Mouse (Mus musculus) limb, embryonic 15.5 days (tissue): ENCODE measurements around the gene Txndc16. TPM values are rescaled to one million over a fixed set of nuclear protein-coding genes. Genes with fewer than 3 reads are reported as not detected.

Experiments used
- ATAC-seq: fragments of 200-750 bp; cut with Nextera tagmentation; 2 replicates; pipeline ENCODE4 v1.8.0; 2017; ENCODE audit warnings: low read depth, moderate TSS enrichment; ENCODE audit not compliant: insufficient number of reproducible peaks, low FRiP score, low TSS enrichment
- H3K27ac ChIP-seq: fragments of 300-500 bp; sonication (generic); 2 replicates; pipeline ENCODE4 v1.5.1; 2015; ENCODE audit warnings: moderate library complexity, mild to moderate bottlenecking, inconsistent platforms
- H3K27me3 ChIP-seq: fragments of 300-500 bp; sonication (generic); 2 replicates; pipeline ENCODE4 v1.6.1; 2015; ENCODE audit warnings: inconsistent platforms
- H3K36me3 ChIP-seq: fragments of 300-500 bp; sonication (generic); 2 replicates; pipeline ENCODE4 v1.6.1; 2015; ENCODE audit warnings: inconsistent platforms
- H3K4me1 ChIP-seq: fragments of 300-500 bp; sonication (generic); 2 replicates; pipeline ENCODE4 v1.6.1; 2015; ENCODE audit warnings: inconsistent platforms
- H3K4me2 ChIP-seq: fragments of 300-500 bp; sonication (generic); 2 replicates; pipeline ENCODE4 v1.6.1; 2015; ENCODE audit warnings: mild to moderate bottlenecking, inconsistent platforms
- H3K4me3 ChIP-seq: fragments of 300-500 bp; sonication (generic); 2 replicates; pipeline ENCODE4 v1.5.1; 2015; ENCODE audit warnings: mild to moderate bottlenecking, inconsistent platforms
- H3K9ac ChIP-seq: fragments of 300-500 bp; sonication (generic); 2 replicates; pipeline ENCODE4 v1.6.1; 2015; ENCODE audit warnings: inconsistent platforms
- H3K9me3 ChIP-seq: fragments of 300-500 bp; sonication (generic); 2 replicates; pipeline ENCODE4 v1.6.1; 2016; ENCODE audit warnings: inconsistent platforms
- WGBS: fragments of 180-500 bp; shearing (Covaris S2); methylation state at CpG from one replicate; pipeline ENCODE4 v1.1.7; 2015; 5-methylcytosine and 5-hydroxymethylcytosine counted together
- polyA plus RNA-seq: library from polyadenylated mRNA; unstranded; fragments of >200 nt; fragmentation: Nextera tagmentation; extraction: Ambion mirVana; gene quantifications from 2 replicates; pipeline ENCODE4 v1.2.1, GENCODE M21; 2015

Gene Txndc16
- polyA plus RNA-seq: 15.1 and 16.1 TPM in 2 replicates

GRCm38 (mm10) chr14:45220090-45220956 is at the start of gene Txndc16:
Txndc16 (minus strand) TSS chr14:45220328.
- peak within 1 kb of the TSS; percentile 93 for H3K27ac ChIP-seq
- peak; percentile 5; the same call in 1 of the 2 replicates for ATAC-seq
- H3K4me2 ChIP-seq: peak within 1 kb of the TSS; percentile 97
- H3K9me3 ChIP-seq: no peaks in the 10 kb centered on the region
- H3K9ac ChIP-seq: peak within 1 kb of the TSS; percentile 77
- under 1% methylated on average over 59 of the region's 59 CpGs for WGBS
- H3K27me3 ChIP-seq: no peaks in the 10 kb centered on the region
- H3K4me3 ChIP-seq: peak within 1 kb of the TSS; percentile 85
- H3K36me3 ChIP-seq: no peaks in the 10 kb centered on the region
- peaks cover 10% of the 10 kb centered on the region; the same call in 1 of the 2 replicates for H3K4me1 ChIP-seq

GRCm38 (mm10) chr14:45263831-45264592 is 43.9 kb upstream of the Txndc16 start:
- no peaks in the 10 kb centered on the region for H3K4me1 ChIP-seq
- H3K36me3 ChIP-seq: no peaks in the 10 kb centered on the region
- H3K9ac ChIP-seq: no peak overlapping the region
- no peak overlapping the region for H3K4me3 ChIP-seq
- WGBS: 67% methylated on average over 3 of the region's 3 CpGs
- H3K27me3 ChIP-seq: no peaks in the 10 kb centered on the region
- no peak overlapping the region for H3K27ac ChIP-seq
- no peak overlapping the region for H3K4me2 ChIP-seq
- H3K9me3 ChIP-seq: no peaks in the 10 kb centered on the region
- ATAC-seq: no peak

GRCm38 (mm10) chr14:45251548-45252076 is 31.5 kb upstream of the Txndc16 start:
- no peak for ATAC-seq

GRCm38 (mm10) chr14:45241613-45242012 is 21.5 kb upstream of the Txndc16 start:
- 45% methylated on average over 1 of the region's 1 CpGs for WGBS
- H3K4me1 ChIP-seq: no peaks in the 10 kb centered on the region

More at GRCm38 (mm10) chr14:45251548-45252076, 31.5 kb upstream of the Txndc16 start:
- Histone ChIP-seq H3K9me3 (no peaks in the 10 kb centered on the region), H3K27me3 (no peaks in the 10 kb centered on the region), H3K4me2 (no peak overlapping the region), H3K36me3 (no peaks in the 10 kb centered on the region), H3K4me1 (no peaks in the 10 kb centered on the region), H3K4me3 (no peak overlapping the region), H3K27ac (no peak overlapping the region), H3K9ac (no peak overlapping the region)
- WGBS: 84% methylated on average over 4 of the region's 4 CpGs

GRCm38 (mm10) chr14:45239042-45239441 is 18.9 kb upstream of the Txndc16 start:
- H3K4me1 ChIP-seq: no peaks in the 10 kb centered on the region
- H3K36me3 ChIP-seq: no peaks in the 10 kb centered on the region
- no peak overlapping the region for H3K27ac ChIP-seq
- WGBS: 75% methylated on average over 2 of the region's 2 CpGs
- no peaks in the 10 kb centered on the region for H3K9me3 ChIP-seq
- H3K9ac ChIP-seq: no peak overlapping the region
- no peak overlapping the region for H3K4me2 ChIP-seq
- ATAC-seq: no peak
- no peaks in the 10 kb centered on the region for H3K27me3 ChIP-seq
- H3K4me3 ChIP-seq: no peak overlapping the region

More at GRCm38 (mm10) chr14:45241613-45242012, 21.5 kb upstream of the Txndc16 start:
- Histone ChIP-seq H3K9me3 (no peaks in the 10 kb centered on the region), H3K9ac (no peak overlapping the region), H3K4me3 (no peak overlapping the region), H3K4me2 (no peak overlapping the region), H3K27ac (no peak overlapping the region), H3K36me3 (no peaks in the 10 kb centered on the region), H3K27me3 (no peaks in the 10 kb centered on the region)
- no peak for ATAC-seq

GRCm38 (mm10) chr14:45220957-45221630 is 966 bp upstream of the Txndc16 start:
- H3K27me3 ChIP-seq: no peaks in the 10 kb centered on the region
- no peak overlapping the region for H3K27ac ChIP-seq
- peak overlapping the region; percentile 85 for H3K4me3 ChIP-seq
- no peak for ATAC-seq
- no peaks in the 10 kb centered on the region for H3K9me3 ChIP-seq
- WGBS: 8% methylated on average over 11 of the region's 11 CpGs
- H3K9ac ChIP-seq: peak overlapping the region; percentile 77
- H3K4me2 ChIP-seq: peak overlapping the region; percentile 97
- no peaks in the 10 kb centered on the region for H3K36me3 ChIP-seq
- peaks cover 10% of the 10 kb centered on the region; the same call in 1 of the 2 replicates for H3K4me1 ChIP-seq

GRCm38 (mm10) chr14:45219281-45220089 is 643 bp downstream of the Txndc16 start, which contains the start of gene Gpr137c:
Gpr137c (plus strand) TSS chr14:45219717.
- peak; percentile 99 for ATAC-seq
- Histone ChIP-seq H3K4me3 (peak within 1 kb of the TSS; percentile 85), H3K9me3 (no peaks in the 10 kb centered on the region), H3K4me1 (peaks cover 10% of the 10 kb centered on the region; the same call in 1 of the 2 replicates), H3K27ac (peak within 1 kb of the TSS; percentile 93), H3K27me3 (no peaks in the 10 kb centered on the region), H3K9ac (peak within 1 kb of the TSS; percentile 77), H3K4me2 (peak within 1 kb of the TSS; percentile 97), H3K36me3 (no peaks in the 10 kb centered on the region)
- WGBS: under 1% methylated on average over 66 of the region's 86 CpGs

- Histone ChIP-seq H3K4me2 (no peak overlapping the region), H3K36me3 (no peaks in the 10 kb centered on the region), H3K9me3 (no peaks in the 10 kb centered on the region), H3K27me3 (no peaks in the 10 kb centered on the region), H3K27ac (no peak overlapping the region), H3K4me3 (no peak overlapping the region), H3K9ac (no peak overlapping the region), H3K4me1 (peaks cover 10% of the 10 kb centered on the region; the same call in 1 of the 2 replicates)
- ATAC-seq: no peak
- WGBS: 89% methylated on average over 4 of the region's 4 CpGs
Measured at GRCm38 (mm10) chr14:45217693-45218092, 2.4 kb downstream of the Txndc16 start.

GRCm38 (mm10) chr14:45216711-45217340 is 3.3 kb downstream of the Txndc16 start:
- ATAC-seq: no peak
- no peak overlapping the region for H3K4me2 ChIP-seq
- no peaks in the 10 kb centered on the region for H3K36me3 ChIP-seq
- H3K4me1 ChIP-seq: peaks cover 10% of the 10 kb centered on the region; the same call in 1 of the 2 replicates
- no peaks in the 10 kb centered on the region for H3K27me3 ChIP-seq
- no peak overlapping the region for H3K9ac ChIP-seq
- no peak overlapping the region for H3K27ac ChIP-seq
- H3K9me3 ChIP-seq: no peaks in the 10 kb centered on the region
- H3K4me3 ChIP-seq: no peak overlapping the region
- 88% methylated on average over 9 of the region's 9 CpGs for WGBS

- H3K4me3 ChIP-seq: no peak overlapping the region
- no peaks in the 10 kb centered on the region for H3K9me3 ChIP-seq
- no peaks in the 10 kb centered on the region for H3K36me3 ChIP-seq
- H3K27ac ChIP-seq: no peak overlapping the region
- ATAC-seq: no peak
- no peak overlapping the region for H3K9ac ChIP-seq
- no peaks in the 10 kb centered on the region for H3K27me3 ChIP-seq
- H3K4me1 ChIP-seq: no peaks in the 10 kb centered on the region
- no peak overlapping the region for H3K4me2 ChIP-seq
- WGBS: 75% methylated on average over 1 of the region's 1 CpGs
Measured at GRCm38 (mm10) chr14:45211431-45211830, 8.7 kb downstream of the Txndc16 start.
